Mouse (Mus musculus) forebrain, embryonic 12.5 days (tissue): ENCODE results near the gene Sowahc. TPM values are rescaled to one million over a fixed set of nuclear protein-coding genes. Genes with fewer than 3 reads are reported as not detected.

Experiments
- ATAC-seq: fragments of 200-750 bp; cut with Nextera tagmentation; 2 replicates; pipeline ENCODE4 v1.8.0; 2017; ENCODE audit warnings: moderate TSS enrichment; ENCODE audit not compliant: low FRiP score
- H3K27ac ChIP-seq: fragments of 300-500 bp; sonication (generic); 2 replicates; pipeline ENCODE4 v1.5.1; 2016; ENCODE audit warnings: mild to moderate bottlenecking
- H3K27me3 ChIP-seq: fragments of 300-500 bp; sonication (generic); 2 replicates; pipeline ENCODE4 v1.6.1; 2016; ENCODE audit warnings: mild to moderate bottlenecking
- H3K36me3 ChIP-seq: fragments of 300-500 bp; sonication (generic); replicated peaks from 2 replicates; pipeline ENCODE4 v1.6.1; 2016; ENCODE audit warnings: mild to moderate bottlenecking
- H3K4me1 ChIP-seq: fragments of 300-500 bp; sonication (generic); 2 replicates; pipeline ENCODE4 v1.6.1; 2016
- H3K4me2 ChIP-seq: fragments of 300-500 bp; sonication (generic); 2 replicates; pipeline ENCODE4 v1.6.1; 2016; ENCODE audit warnings: mild to moderate bottlenecking, moderate library complexity
- H3K4me3 ChIP-seq: fragments of 300-500 bp; sonication (generic); replicated peaks from 2 replicates; pipeline ENCODE4 v1.5.1; 2016; ENCODE audit warnings: mild to moderate bottlenecking
- H3K9ac ChIP-seq: fragments of 300-500 bp; sonication (generic); 2 replicates; pipeline ENCODE4 v1.6.1; 2016; ENCODE audit warnings: mild to moderate bottlenecking
- H3K9me3 ChIP-seq: fragments of 300-500 bp; sonication (generic); 2 replicates; pipeline ENCODE4 v1.6.1; 2016
- WGBS: fragments of 180-500 bp; shearing (Covaris S2); methylation state at CpG from one replicate; pipeline ENCODE4 v1.1.7; 2016; 5-methylcytosine and 5-hydroxymethylcytosine counted together
- polyA plus RNA-seq: library from polyadenylated mRNA; unstranded; fragments of >200 nt; fragmentation: Nextera tagmentation; extraction: Ambion mirVana; gene quantifications from 2 replicates; pipeline ENCODE4 v1.2.1, GENCODE M21; 2016

Sowahc gene
- polyA plus RNA-seq = 19.3 and 19.7 TPM in 2 replicates

- Histone ChIP-seq H3K9me3 (no peaks in the 10 kb centered on the region), H3K36me3 (no peaks in the 10 kb centered on the region), H3K9ac (peak within 1 kb of the TSS; percentile 88), H3K4me3 (peak within 1 kb of the TSS; percentile 83), H3K4me1 (peaks cover 32% of the 10 kb centered on the region), H3K4me2 (peak within 1 kb of the TSS; percentile 100), H3K27ac (peak within 1 kb of the TSS; percentile 98), H3K27me3 (peaks cover 3% of the 10 kb centered on the region; the same call in 1 of the 2 replicates)
- peak; percentile 97 for ATAC-seq
- WGBS = under 1% methylated on average over 83 of the region's 84 CpGs
These were observed at the start of gene Sowahc, which contains the start of gene Sept10 for GRCm38 (mm10) chr10:59221473-59222270. Gene Sowahc, plus strand, starts transcription at chr10:59221953. Gene Sept10, minus strand, starts transcription at chr10:59221847.

- Histone ChIP-seq H3K9me3 (no peaks in the 10 kb centered on the region), H3K4me2 (no peak overlapping the region), H3K36me3 (peaks cover 16% of the 10 kb centered on the region), H3K27me3 (no peaks in the 10 kb centered on the region), H3K27ac (no peak overlapping the region), H3K9ac (no peak overlapping the region), H3K4me3 (no peak overlapping the region), H3K4me1 (no peaks in the 10 kb centered on the region)
- WGBS = 93% methylated on average over 1 of the region's 1 CpGs
- no peak for ATAC-seq
These were observed 49.2 kb upstream of the Sowahc start for GRCm38 (mm10) chr10:59172539-59172938.

- H3K4me1 ChIP-seq = no peaks in the 10 kb centered on the region
- no peak overlapping the region for H3K9ac ChIP-seq
- no peaks in the 10 kb centered on the region for H3K9me3 ChIP-seq
- no peak overlapping the region for H3K27ac ChIP-seq
- H3K27me3 ChIP-seq = no peaks in the 10 kb centered on the region
- WGBS = 94% methylated on average over 3 of the region's 3 CpGs
- no peak for ATAC-seq
- H3K36me3 ChIP-seq = peaks cover 26% of the 10 kb centered on the region
- no peak overlapping the region for H3K4me2 ChIP-seq
- no peak overlapping the region for H3K4me3 ChIP-seq
These were observed 42.1 kb upstream of the Sowahc start for GRCm38 (mm10) chr10:59179620-59180019.

GRCm38 (mm10) chr10:59182306-59182705, 39.4 kb upstream of the Sowahc start:
- Histone ChIP-seq H3K36me3 (peaks cover 19% of the 10 kb centered on the region), H3K4me1 (no peaks in the 10 kb centered on the region), H3K4me3 (no peak overlapping the region), H3K27me3 (no peaks in the 10 kb centered on the region), H3K9me3 (no peaks in the 10 kb centered on the region), H3K9ac (no peak overlapping the region), H3K4me2 (no peak overlapping the region), H3K27ac (no peak overlapping the region)
- 83% methylated on average over 3 of the region's 3 CpGs for WGBS
- no peak for ATAC-seq

- 0 out of 2 replicates have a peak, but pooled peaks cover 4% of the 10 kb centered on the region for H3K36me3 ChIP-seq
- no peaks in the 10 kb centered on the region for H3K9me3 ChIP-seq
- WGBS = 78% methylated on average over 5 of the region's 5 CpGs
- ATAC-seq = no peak
- H3K27ac ChIP-seq = no peak overlapping the region
- no peak overlapping the region for H3K4me2 ChIP-seq
- H3K27me3 ChIP-seq = no peaks in the 10 kb centered on the region
- H3K9ac ChIP-seq = no peak overlapping the region
- H3K4me3 ChIP-seq = no peak overlapping the region
- H3K4me1 ChIP-seq = peaks cover 4% of the 10 kb centered on the region; the same call in 1 of the 2 replicates
These were observed 26.9 kb upstream of the Sowahc start for GRCm38 (mm10) chr10:59194891-59195290.

GRCm38 (mm10) chr10:59196763-59197162, 25.0 kb upstream of the Sowahc start:
- 91% methylated on average over 3 of the region's 3 CpGs for WGBS
- no peaks in the 10 kb centered on the region for H3K27me3 ChIP-seq
- H3K9ac ChIP-seq = no peak overlapping the region
- no peaks in the 10 kb centered on the region for H3K36me3 ChIP-seq
- peaks cover 4% of the 10 kb centered on the region; the same call in 1 of the 2 replicates for H3K4me1 ChIP-seq
- no peak overlapping the region for H3K4me3 ChIP-seq
- H3K9me3 ChIP-seq = no peaks in the 10 kb centered on the region
- no peak for ATAC-seq
- no peak overlapping the region for H3K27ac ChIP-seq
- H3K4me2 ChIP-seq = no peak overlapping the region

- no peak overlapping the region for H3K4me2 ChIP-seq
- H3K27me3 ChIP-seq = no peaks in the 10 kb centered on the region
- no peak for ATAC-seq
- H3K27ac ChIP-seq = no peak overlapping the region
- H3K4me1 ChIP-seq = peaks cover under 1% of the 10 kb centered on the region; the same call in 1 of the 2 replicates
- no peak overlapping the region for H3K9ac ChIP-seq
- no peaks in the 10 kb centered on the region for H3K9me3 ChIP-seq
- no peaks in the 10 kb centered on the region for H3K36me3 ChIP-seq
- no peak overlapping the region for H3K4me3 ChIP-seq
These were observed 21.7 kb upstream of the Sowahc start for GRCm38 (mm10) chr10:59200011-59200410.

GRCm38 (mm10) chr10:59220824-59221472, 805 bp upstream of the Sowahc start:
- Histone ChIP-seq H3K4me3 (peak overlapping the region; percentile 83), H3K27me3 (peaks cover 3% of the 10 kb centered on the region; the same call in 1 of the 2 replicates), H3K9me3 (no peaks in the 10 kb centered on the region), H3K4me1 (peaks cover 32% of the 10 kb centered on the region), H3K4me2 (peak overlapping the region; percentile 100), H3K9ac (peak overlapping the region; percentile 88), H3K27ac (peak overlapping the region; percentile 98), H3K36me3 (no peaks in the 10 kb centered on the region)
- ATAC-seq = no peak
- 2% methylated on average over 39 of the region's 39 CpGs for WGBS

- peak; percentile 4 for ATAC-seq
- whole genome bisulfite sequencing = 3% methylated on average over 48 of the region's 49 CpGs
- Histone ChIP-seq H3K4me1 (peaks cover 32% of the 10 kb centered on the region), H3K4me2 (peak overlapping the region; percentile 100), H3K27ac (peak overlapping the region; percentile 98; the same call in 1 of the 2 replicates), H3K4me3 (peak overlapping the region; percentile 83), H3K9me3 (no peaks in the 10 kb centered on the region), H3K36me3 (no peaks in the 10 kb centered on the region), H3K27me3 (peaks cover 3% of the 10 kb centered on the region; the same call in 1 of the 2 replicates), H3K9ac (peak overlapping the region; percentile 88)
These were observed 733 bp downstream of the Sowahc start for GRCm38 (mm10) chr10:59222271-59223101.

GRCm38 (mm10) chr10:59223301-59223700, 1.5 kb downstream of the Sowahc start:
- Histone ChIP-seq H3K4me2 (peak overlapping the region; percentile 100), H3K9ac (peak overlapping the region; percentile 88), H3K9me3 (no peaks in the 10 kb centered on the region), H3K4me1 (peaks cover 32% of the 10 kb centered on the region), H3K27me3 (peaks cover 3% of the 10 kb centered on the region; the same call in 1 of the 2 replicates), H3K4me3 (peak overlapping the region; percentile 83), H3K36me3 (no peaks in the 10 kb centered on the region), H3K27ac (no peak overlapping the region)
- WGBS = 51% methylated on average over 14 of the region's 14 CpGs
- no peak for ATAC-seq

- WGBS = 70% methylated on average over 4 of the region's 4 CpGs
- Histone ChIP-seq H3K27ac (no peak overlapping the region), H3K4me3 (peak overlapping the region; percentile 83; the same call in 1 of the 2 replicates), H3K4me2 (peak overlapping the region; percentile 100), H3K4me1 (peaks cover 32% of the 10 kb centered on the region), H3K9ac (no peak overlapping the region), H3K36me3 (no peaks in the 10 kb centered on the region), H3K9me3 (no peaks in the 10 kb centered on the region), H3K27me3 (peaks cover 3% of the 10 kb centered on the region; the same call in 1 of the 2 replicates)
- no peak for ATAC-seq
These were observed 2.1 kb downstream of the Sowahc start for GRCm38 (mm10) chr10:59223890-59224289.
